Mouse (Mus musculus) B cell, adult 2 months (primary cell): Measurements from ENCODE around the gene Tbc1d13.

Experiments
- DNase-seq, 2 experiments: peaks; one replicate each; pipeline ENCODE4 v3.0.0; 2022

The Tbc1d13 gene

DNA sequence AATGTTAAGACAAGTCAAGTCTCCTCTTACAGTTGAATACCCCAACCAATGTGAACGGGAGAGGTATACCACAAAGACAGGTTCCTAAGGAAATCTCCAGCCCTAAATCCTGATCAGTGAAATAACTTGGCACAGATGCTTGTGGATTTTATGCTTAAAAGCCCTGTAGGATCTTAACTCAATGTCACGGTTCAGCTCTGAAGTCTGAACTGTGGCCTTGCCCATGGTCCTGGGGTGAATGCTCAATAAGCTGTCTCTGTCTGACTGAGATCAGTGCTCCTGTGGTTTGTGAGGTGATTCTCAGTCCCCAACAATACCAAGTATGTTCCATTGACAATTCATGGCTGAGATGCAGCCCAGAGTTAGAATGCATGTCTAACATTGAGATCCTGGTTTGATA is 48.9 kb downstream of the Tbc1d13 start:
- DNase-seq = no peak

DNA sequence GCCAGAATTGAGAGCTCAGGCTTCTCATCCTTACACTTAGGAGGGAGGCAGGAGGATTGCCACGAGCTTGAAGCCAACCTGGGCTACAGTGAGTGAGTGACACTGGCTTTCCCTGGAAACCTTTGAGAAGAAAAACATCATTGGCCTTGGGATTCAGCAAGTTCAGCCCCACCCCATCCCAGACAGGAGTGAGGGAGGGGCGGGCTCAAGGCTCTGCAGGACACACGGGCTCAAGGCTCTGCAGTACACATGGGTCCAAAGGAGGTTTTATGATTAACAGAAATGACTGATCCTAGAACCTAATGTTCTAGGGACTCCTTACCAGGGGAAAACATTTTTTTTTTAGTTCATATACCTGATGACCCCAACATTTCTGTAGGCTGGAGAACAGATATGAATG is 50.2 kb downstream of the Tbc1d13 start:
- DNase-seq = no peak

DNA sequence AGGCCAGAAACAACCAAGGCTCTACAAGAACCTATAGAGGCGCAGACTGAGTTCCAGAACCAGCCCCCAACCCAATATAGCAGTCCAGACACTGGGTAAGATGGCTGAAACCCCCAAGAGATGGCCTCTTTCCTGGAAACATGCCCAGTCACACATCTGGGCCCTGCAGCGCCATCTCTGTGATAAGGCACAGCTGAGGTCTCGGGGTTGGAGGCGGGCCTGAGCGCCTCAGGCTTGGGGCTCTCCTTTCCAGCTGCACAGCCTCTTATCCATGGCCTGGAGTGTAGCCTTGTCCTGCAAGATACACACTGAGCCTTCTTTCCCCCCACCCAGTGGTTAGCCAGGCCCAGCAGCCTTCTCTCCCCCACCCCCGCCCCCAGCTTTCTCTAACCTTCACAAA is 51.7 kb downstream of the Tbc1d13 start:
- DNase-seq = no peak

DNA sequence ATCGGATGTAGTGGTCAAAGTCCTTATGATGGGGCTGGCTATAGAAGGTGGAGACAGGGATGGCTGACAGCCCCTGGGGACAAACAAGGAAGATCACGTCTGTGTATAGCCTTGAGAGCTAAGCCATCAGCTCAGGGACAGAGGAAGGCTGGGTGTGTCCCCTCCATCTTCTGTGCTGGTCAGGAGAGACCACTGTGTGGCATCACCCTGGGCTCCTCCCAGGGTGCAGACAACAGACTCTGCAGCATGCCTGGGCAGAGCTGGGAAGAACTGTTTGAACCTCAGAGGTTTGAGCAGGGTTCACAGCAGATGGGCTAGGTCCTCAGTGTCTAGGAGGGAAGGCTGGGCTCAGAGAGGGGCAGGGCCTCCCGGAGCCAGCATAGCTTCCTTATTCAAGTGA is 52.1 kb downstream of the Tbc1d13 start:
- DNase-seq = no peak

DNA sequence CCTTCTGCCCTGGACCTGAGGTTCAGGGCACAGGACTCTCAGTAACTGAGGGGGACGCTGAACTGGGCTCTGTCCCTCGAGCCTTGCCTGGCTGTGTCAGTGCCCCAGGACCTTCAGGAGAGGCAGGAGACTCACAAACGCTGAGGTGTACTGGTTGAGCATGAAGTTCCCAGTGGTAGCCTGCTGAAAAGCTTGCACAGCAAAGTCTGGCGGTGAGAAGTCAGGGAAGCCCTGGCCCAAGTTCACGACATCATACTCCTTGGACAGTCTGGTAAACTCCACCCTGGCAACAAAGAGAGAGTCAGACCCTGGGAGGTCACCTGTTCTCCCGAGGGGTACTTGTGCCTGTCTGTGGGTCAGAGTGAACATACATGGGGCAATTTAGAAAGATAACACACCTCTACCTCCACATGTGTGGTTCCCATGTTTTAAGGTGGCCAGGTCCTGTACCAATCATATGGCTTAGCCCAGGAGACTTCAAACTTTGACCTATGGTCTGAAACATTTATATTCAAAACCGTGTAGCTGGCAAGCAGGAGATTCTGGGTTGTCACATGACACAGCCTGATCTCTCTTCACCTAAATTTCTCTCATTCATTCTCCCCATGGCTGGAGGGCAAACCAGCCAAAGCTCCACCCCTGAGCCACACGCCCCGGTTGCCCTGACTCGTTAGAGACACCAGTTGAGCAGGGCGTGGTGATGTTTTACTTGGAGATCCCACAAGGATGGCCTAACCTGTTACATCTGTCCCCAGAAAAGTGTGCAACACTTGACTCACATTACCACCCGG is 58.4 kb downstream of the Tbc1d13 start:
- no peak for DNase-seq

DNA sequence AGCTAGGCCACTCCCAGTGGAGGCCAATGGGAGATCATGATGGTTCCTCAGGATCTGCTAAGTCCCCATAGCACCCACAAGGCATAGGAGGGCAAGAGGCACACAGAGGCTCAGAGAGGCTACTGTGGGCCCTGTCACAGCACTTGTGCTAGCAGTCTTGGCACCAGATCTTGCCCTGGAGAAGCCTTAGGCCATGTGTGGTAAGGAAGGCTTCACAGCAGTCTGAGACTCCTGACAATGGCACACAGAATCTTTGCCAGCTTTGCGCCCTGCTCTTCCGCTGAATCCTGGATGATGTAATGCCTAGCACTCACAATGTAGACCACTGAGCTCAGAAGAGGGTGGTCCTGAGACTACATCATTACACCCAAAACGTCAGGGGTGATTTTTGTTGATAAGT is 61.1 kb downstream of the Tbc1d13 start:
- DNase-seq = no peak

DNA sequence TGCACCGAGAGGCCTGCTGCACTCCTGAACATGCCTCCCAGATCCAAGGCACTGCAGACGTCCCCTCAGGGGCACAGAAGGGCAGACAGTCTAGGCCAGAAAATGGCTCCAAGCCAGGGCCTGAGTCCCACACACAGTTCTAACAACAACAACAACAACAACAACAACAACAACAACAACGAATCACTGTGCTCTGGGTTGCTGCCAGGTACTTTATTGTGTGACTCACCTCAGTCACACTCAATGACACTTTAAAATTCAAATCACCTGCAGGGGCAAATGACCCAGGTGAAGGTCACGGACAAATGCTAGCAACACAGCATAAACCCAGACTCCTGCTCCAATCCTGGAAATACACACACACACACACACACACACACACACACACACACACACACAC is 64.5 kb downstream of the Tbc1d13 start:
- no peak for DNase-seq

DNA sequence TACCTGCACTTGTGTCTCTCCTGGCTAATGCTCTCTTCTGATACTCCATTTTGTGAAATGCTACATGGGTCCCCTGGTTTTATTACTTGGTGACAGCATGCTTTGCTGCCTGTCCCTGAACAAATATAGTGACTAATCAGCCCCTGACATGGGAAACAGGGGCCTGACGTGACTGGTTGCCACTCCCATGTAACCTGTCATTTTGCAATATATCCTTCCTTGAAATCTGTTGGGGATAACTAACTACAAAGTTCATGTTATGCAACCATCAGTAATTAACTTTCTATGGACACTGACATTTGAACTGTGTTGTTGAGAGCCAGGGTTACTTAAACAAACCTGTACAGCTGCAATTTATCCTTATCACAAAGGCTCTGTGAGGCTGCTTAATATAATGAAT is 66.4 kb downstream of the Tbc1d13 start:
- no peak for DNase-seq

DNA sequence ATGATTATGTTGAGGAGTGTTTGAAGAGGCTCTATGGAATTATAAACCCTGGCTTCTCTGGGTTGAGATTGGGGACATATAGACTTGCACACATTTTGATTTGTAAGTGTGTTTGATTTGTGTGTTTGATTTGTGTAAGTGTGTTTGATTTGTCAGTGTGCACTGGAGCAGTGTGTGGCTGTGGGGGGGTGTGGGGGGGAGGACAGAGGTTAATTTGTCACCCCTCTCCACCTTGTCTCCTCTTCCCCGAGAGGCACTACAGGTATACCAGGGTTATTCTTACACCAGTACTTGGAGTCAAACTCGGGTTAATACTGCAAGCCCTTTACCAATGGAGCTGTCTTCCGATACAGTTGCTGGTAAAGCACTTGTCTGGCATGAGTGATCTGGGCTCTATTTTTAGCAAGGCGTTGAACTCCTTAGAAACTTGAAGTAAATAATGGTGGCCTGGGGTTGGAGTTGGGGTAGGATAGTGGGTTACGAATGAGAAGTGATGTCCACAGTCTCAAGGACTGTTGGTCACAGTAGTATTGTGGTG is 66.9 kb downstream of the Tbc1d13 start:
- DNase-seq = no peak
